Mouse (Mus musculus) spleen, adult 2 months (tissue): ENCODE data around the gene Garem2.

ENCODE experiments used
- CTCF ChIP-seq: fragments of 200-500 bp; IDR thresholded peaks from 2 replicates; pipeline ENCODE4 v1.5.1; 2011; ENCODE audit warnings: mild to moderate bottlenecking, inconsistent platforms; ENCODE audit not compliant: insufficient read depth, insufficient read length, insufficient replicate concordance; ENCODE audit errors: extremely low read depth
- POLR2A ChIP-seq: fragments of 200-500 bp; IDR thresholded peaks from 2 replicates; pipeline ENCODE4 v1.6.1; 2011; ENCODE audit warnings: low read depth, low read length, inconsistent platforms

- no peak for TF ChIP-seq CTCF
- TF ChIP-seq POLR2A = no peak
Measured at GRCm38 (mm10) chr5:30107611-30108041, 2.7 kb downstream of the Garem2 start.
